ENCODE assay signal across 9 mouse cellular contexts in genomic region chr10:52703688-52704087, GRCm38 (mm10). TPM values are rescaled to one million over a fixed set of nuclear protein-coding genes. Genes with fewer than 3 reads are reported as not detected.
A peak's percentile ranks its signal among the peaks of the same experiment; 100 is the strongest.
DNase-seq lines count a peak whose midpoint lies in the region; ATAC-seq and TF ChIP-seq lines count a peak whose summit lies in the region.
"Had no signal": no experiment of that assay in that cellular context is flagged by ENCODE, and none has a peak within 500 bp of the region (broad histone marks: within the 10 kb centered on the region; RNA-seq: fewer than 3 reads in every experiment).

No protein-coding gene starts in this region.

- DNase-seq in heart, adult 2 months: no peak
- DNase-seq in lung, postnatal 0 days (ENCODE audit: low spot score): no peak
- DNase-seq in lung, postnatal 25 days (ENCODE audit: low spot score): no peak
- peak; percentile 21 for DNase-seq in limb, embryonic 14.5 days (ENCODE audit: low spot score)
- no peak for DNase-seq in stomach, postnatal 0 days (ENCODE audit: low spot score)
- DNase-seq in thymus, adult 18-20 months: no peak

- no peak for TF ChIP-seq POLR2A in heart, adult 2 months (IDR thresholded peaks at IDR 0.05; ENCODE audit: insufficient read depth, low read depth, low read length)
- no peak for TF ChIP-seq POLR2A in limb, embryonic 14.5 days (IDR thresholded peaks at IDR 0.05; ENCODE audit: borderline replicate concordance, extremely low read depth, insufficient read depth, insufficient read length)

- intact Hi-C loops in heart, adult 2 months (cut with DNase I): no loop called here

- no peak for TF ChIP-seq EP300 in heart, adult 2 months (IDR thresholded peaks at IDR 0.05; ENCODE audit: insufficient read depth, low read depth, low read length)
- no peak for TF ChIP-seq EP300 in lung, postnatal 0 days (IDR thresholded peaks at IDR 0.05)
- no peak for TF ChIP-seq EP300 in stomach, postnatal 0 days (optimal IDR thresholded peaks at IDR 0.05)

- peak overlapping the region; percentile 59 for H3K4me3 ChIP-seq in heart, embryonic 13.5 days
- no peak overlapping the region for H3K4me3 ChIP-seq in heart, adult 2 months
- H3K4me3 ChIP-seq in lung, postnatal 0 days (ENCODE audit: low read depth, low read length): no peak overlapping the region
- peak overlapping the region; percentile 35 for H3K4me3 ChIP-seq in limb, embryonic 14.5 days (replicated peaks; ENCODE audit: low read length)
- H3K4me3 ChIP-seq in stomach, postnatal 0 days (ENCODE audit: low read depth, low read length): no peak overlapping the region
- H3K4me3 ChIP-seq: erythroblast, embryonic 14.5 days had no signal

- H3K27me3 ChIP-seq in heart, embryonic 13.5 days (replicated peaks): no peaks in the 10 kb centered on the region
- H3K27me3 ChIP-seq in heart, adult 2 months (ENCODE audit: control insufficient read depth, insufficient read depth, low read length): no peaks in the 10 kb centered on the region
- H3K27me3 ChIP-seq in lung, postnatal 0 days (replicated peaks; ENCODE audit: insufficient read depth, low read length): no peaks in the 10 kb centered on the region
- H3K27me3 ChIP-seq in limb, embryonic 14.5 days (ENCODE audit: control insufficient read depth, insufficient read depth, low read length): no peaks in the 10 kb centered on the region
- H3K27me3 ChIP-seq in stomach, postnatal 0 days (ENCODE audit: control insufficient read depth, insufficient read depth, low read length): no peaks in the 10 kb centered on the region

- peaks cover 17% of the 10 kb centered on the region for H3K4me1 ChIP-seq in heart, embryonic 13.5 days
- H3K4me1 ChIP-seq in heart, adult 2 months (ENCODE audit: control insufficient read depth, insufficient read depth, low read length): no peaks in the 10 kb centered on the region
- no peaks in the 10 kb centered on the region for H3K4me1 ChIP-seq in lung, postnatal 0 days (ENCODE audit: insufficient read depth, low read depth, low read length)
- peaks cover 20% of the 10 kb centered on the region for H3K4me1 ChIP-seq in limb, embryonic 14.5 days (ENCODE audit: control insufficient read depth, insufficient read depth, low read length)
- no peaks in the 10 kb centered on the region for H3K4me1 ChIP-seq in stomach, postnatal 0 days (replicated peaks; ENCODE audit: control insufficient read depth, insufficient read depth)

- peak overlapping the region; percentile 96 for H3K4me2 ChIP-seq in heart, embryonic 13.5 days
- peak overlapping the region; percentile 56; the same call in 1 of the 2 replicates for H3K4me2 ChIP-seq in lung, postnatal 0 days (replicated peaks; ENCODE audit: low read depth, low read length)
- H3K4me2 ChIP-seq in limb, embryonic 14.5 days (replicated peaks; ENCODE audit: low read depth, low read length, severe bottlenecking): peak overlapping the region; percentile 65
- H3K4me2 ChIP-seq in stomach, postnatal 0 days (replicated peaks; ENCODE audit: low read depth): peak overlapping the region; percentile 69

- peak overlapping the region; percentile 50; the same call in 1 of the 2 replicates for H3K27ac ChIP-seq in heart, embryonic 13.5 days (replicated peaks)
- H3K27ac ChIP-seq in heart, adult 2 months: no peak overlapping the region
- no peak overlapping the region for H3K27ac ChIP-seq in lung, postnatal 0 days (ENCODE audit: low read length)
- no peak overlapping the region for H3K27ac ChIP-seq in limb, embryonic 14.5 days (replicated peaks; ENCODE audit: low read depth, low read length)
- no peak overlapping the region for H3K27ac ChIP-seq in stomach, postnatal 0 days (replicated peaks)

- no peaks in the 10 kb centered on the region for H3K9me3 ChIP-seq in heart, embryonic 13.5 days
- no peaks in the 10 kb centered on the region for H3K9me3 ChIP-seq in lung, postnatal 0 days (ENCODE audit: low read length)
- no peaks in the 10 kb centered on the region for H3K9me3 ChIP-seq in limb, embryonic 14.5 days (ENCODE audit: control insufficient read depth, low read length)
- no peaks in the 10 kb centered on the region for H3K9me3 ChIP-seq in stomach, postnatal 0 days (ENCODE audit: control insufficient read depth, low read length)

- TF ChIP-seq CTCF in heart, adult 2 months (IDR thresholded peaks at IDR 0.05): no peak
- TF ChIP-seq CTCF in lung, postnatal 0 days (IDR thresholded peaks at IDR 0.05): no peak
- TF ChIP-seq CTCF in stomach, postnatal 0 days (IDR thresholded peaks at IDR 0.05; ENCODE audit: low read depth): no peak

- H3K79me2 ChIP-seq in heart, adult 2 months (replicated peaks; ENCODE audit: control insufficient read depth, insufficient read depth, low read length): no peaks in the 10 kb centered on the region

- ATAC-seq in heart, embryonic 13.5 days (ENCODE audit: extremely low read depth, insufficient number of reproducible peaks, low FRiP score, low TSS enrichment): no peak
- ATAC-seq in lung, postnatal 0 days: no peak
- no peak; the same call in 1 of the 2 replicates for ATAC-seq in limb, embryonic 14.5 days (ENCODE audit: low FRiP score, low read depth)
- no peak for ATAC-seq in stomach, postnatal 0 days (ENCODE audit: low FRiP score, low TSS enrichment)
- ATAC-seq in granulocyte monocyte progenitor cell, adult 5-6 weeks (replicated peaks; ENCODE audit: poor library complexity, severe bottlenecking): no peak

- no peak overlapping the region for H3K9ac ChIP-seq in heart, embryonic 13.5 days
- no peak overlapping the region for H3K9ac ChIP-seq in heart, adult 2 months (ENCODE audit: low read depth, low read length)
- H3K9ac ChIP-seq in lung, postnatal 0 days (replicated peaks; ENCODE audit: low read depth): no peak overlapping the region
- H3K9ac ChIP-seq in limb, embryonic 14.5 days (ENCODE audit: low read depth, low read length, severe bottlenecking): no peak overlapping the region
- no peak overlapping the region for H3K9ac ChIP-seq in stomach, postnatal 0 days (ENCODE audit: low read length)

- H3K36me3 ChIP-seq in heart, embryonic 13.5 days: no peaks in the 10 kb centered on the region
- no peaks in the 10 kb centered on the region for H3K36me3 ChIP-seq in heart, adult 2 months (ENCODE audit: control insufficient read depth, insufficient read depth, low read length)
- no peaks in the 10 kb centered on the region for H3K36me3 ChIP-seq in lung, postnatal 0 days (ENCODE audit: insufficient read depth, low read length)
- no peaks in the 10 kb centered on the region for H3K36me3 ChIP-seq in limb, embryonic 14.5 days (ENCODE audit: control insufficient read depth, insufficient read depth, low read length)
- H3K36me3 ChIP-seq in stomach, postnatal 0 days (ENCODE audit: control insufficient read depth, insufficient read depth, low read length): no peaks in the 10 kb centered on the region

RNA-seq across cellular contexts. Expression of gene Slc35f1, which starts 13.4 kb away (rescaled TPM):
- 1.0 and 1.2 TPM in 2 replicates for polyA plus RNA-seq in heart, embryonic 13.5 days (2015; fragmentation: Nextera tagmentation; extraction: Ambion mirVana)
- under 1 TPM; 0.73 to 0.80 TPM for total RNA-seq in heart, adult 2 months (2021)
- polyA plus RNA-seq in heart, adult 2 months (2012; rRNA removed): 0.57 and 1.1 TPM in 2 replicates
- polyA plus RNA-seq in lung, postnatal 0 days (2015; fragmentation: Nextera tagmentation; extraction: Ambion mirVana): 0.05 and 0.13 TPM in 2 replicates
- 6.4 and 7.7 TPM in 2 replicates for polyA plus RNA-seq in limb, embryonic 14.5 days (2012; rRNA removed)
- polyA plus RNA-seq in limb, embryonic 14.5 days (2014; fragmentation: Nextera tagmentation; extraction: Ambion mirVana): 4.8 and 5.5 TPM in 2 replicates
- polyA plus RNA-seq in stomach, postnatal 0 days (2015; fragmentation: Nextera tagmentation; extraction: Ambion mirVana): 0.99 and 1.0 TPM in 2 replicates
- total RNA-seq in granulocyte monocyte progenitor cell, adult 5-6 weeks (2014; fragmentation: Nextera tagmentation): not detected in 2 replicates
- not detected in 2 replicates for total RNA-seq in granulocyte monocyte progenitor cell, adult 5-6 weeks (2017)
- polyA plus RNA-seq: erythroblast, embryonic 14.5 days had no signal

Comparison
In these comparisons a context has a peak if more than half of its experiments do, and no peak if none do; other contexts are left out.
1. H3K4me3 ChIP-seq: peak in heart, embryonic 13.5 days (single experiment) and limb, embryonic 14.5 days (single experiment); none in heart, adult 2 months (single experiment), lung, postnatal 0 days (single experiment) and stomach, postnatal 0 days (single experiment).
2. Peak in every context shown above with its lines, with median percentiles within 50 percentile points of each other: H3K4me2 ChIP-seq.